Mouse (Mus musculus): ENCODE measurements around the gene Zdhhc16. TPM values are rescaled to one million over a fixed set of nuclear protein-coding genes. Genes with fewer than 3 reads are reported as not detected.

Gene Zdhhc16
- total RNA-seq, 2 experiments from 2014 or later = 36.0 to 36.5 TPM

DNA sequence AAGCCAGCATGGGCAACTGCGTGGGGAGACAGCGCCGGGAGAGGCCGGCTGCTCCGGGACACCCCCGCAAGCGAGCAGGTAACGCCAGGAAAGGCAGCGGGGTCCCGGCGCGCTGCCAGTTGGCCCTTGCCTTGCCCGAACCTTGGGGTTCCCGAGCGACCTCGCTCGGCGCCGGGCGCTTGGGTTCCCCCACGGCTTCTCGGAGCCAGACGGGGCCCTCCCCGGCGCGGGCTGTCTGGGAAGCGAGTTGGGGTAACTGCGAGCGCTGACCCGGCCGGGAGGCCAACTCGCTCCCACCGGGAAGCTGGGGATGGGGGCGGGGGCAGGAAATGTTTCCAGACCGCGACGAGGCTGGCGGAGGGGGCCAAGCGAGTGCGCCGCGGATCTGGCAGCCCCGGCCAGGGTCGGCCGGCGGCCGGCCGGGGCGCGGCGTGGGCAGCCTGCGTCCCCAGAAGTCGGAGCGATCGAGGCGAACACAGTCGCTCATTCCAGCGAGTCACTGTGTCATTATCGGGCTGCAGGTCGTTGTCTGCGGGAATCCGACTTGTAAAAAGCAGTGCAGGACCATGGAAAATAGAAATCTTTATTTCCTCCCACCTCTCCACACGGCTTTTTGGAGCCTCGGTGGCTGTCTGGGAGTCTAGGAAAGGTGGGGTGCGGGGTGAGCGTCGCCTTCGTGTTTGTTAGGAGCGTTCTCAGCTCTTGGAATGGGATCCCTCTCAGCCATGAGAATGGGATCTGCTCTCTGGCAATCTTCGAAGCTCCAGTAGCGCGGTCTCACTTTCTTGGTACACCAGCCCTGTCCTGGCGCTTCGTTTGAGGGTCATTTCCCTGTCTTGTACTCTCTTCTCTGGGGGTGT, 48.9 kb downstream of the Zdhhc16 start:
- DNase-seq (ENCODE audit: low spot score in 2 of 2) = peak; percentile 51 to 70

DNA sequence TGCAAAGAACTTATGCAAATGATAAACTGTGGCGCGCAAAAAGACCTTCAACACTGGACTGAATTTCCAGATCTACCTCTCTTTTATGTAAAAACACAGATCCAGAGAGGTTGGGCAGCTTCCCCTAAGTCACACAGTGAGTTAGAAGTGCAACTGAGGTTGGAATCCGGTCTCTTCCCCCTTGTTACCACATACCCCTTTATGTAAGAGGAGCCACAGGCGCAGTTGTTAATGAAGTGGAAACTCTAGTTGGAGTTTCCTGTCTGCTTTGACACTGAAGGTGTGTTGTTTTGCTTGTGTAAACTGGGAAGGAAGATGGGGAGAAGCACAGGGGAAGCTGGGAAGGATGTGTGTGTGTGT, 49.5 kb downstream of the Zdhhc16 start:
- DNase-seq (ENCODE audit: low spot score in 2 of 2) = no peak

DNA sequence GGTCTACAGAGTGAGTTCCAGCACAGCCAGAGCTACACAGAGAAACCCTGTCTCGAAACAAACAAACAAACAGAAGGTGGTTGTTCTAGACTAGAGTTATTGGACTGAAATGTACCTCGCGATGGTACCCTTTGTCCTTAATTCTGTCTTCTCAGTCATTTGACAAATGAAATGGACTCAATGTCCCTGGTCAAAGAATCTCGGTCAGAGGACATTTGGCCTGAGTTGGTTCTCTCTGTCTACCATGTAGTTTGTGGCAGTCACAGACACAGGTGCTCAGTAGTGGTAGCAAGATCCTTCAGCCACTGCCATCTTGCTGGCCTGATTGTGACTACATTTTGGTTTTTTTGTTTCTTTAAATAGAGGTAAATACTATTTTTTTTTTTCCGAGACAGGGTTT, 52.7 kb downstream of the Zdhhc16 start:
- no peak for DNase-seq (ENCODE audit: low spot score in 2 of 2)

DNA sequence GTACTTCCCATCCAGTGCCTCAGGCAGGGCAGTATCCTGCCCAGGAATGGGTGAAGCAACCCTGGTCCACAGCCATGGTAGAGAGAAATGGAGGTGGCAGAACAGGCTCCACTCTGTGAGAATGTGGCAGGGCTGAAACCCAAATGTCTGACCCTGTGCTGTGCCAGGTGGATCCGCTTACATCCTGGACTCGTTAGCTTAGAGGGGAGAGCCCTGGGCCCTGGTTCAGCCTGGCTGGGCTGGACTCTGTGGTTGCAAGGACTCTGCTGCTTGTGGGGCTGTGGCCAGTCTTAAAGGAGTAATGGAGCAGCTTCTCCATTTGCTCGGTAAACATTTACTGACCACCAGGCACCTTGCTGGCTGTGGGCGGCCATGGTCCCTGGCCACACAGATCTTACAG, 53.9 kb downstream of the Zdhhc16 start:
- peak in 1 of 2 experiments; percentile 18 for DNase-seq (ENCODE audit: low spot score in 2 of 2)

DNA sequence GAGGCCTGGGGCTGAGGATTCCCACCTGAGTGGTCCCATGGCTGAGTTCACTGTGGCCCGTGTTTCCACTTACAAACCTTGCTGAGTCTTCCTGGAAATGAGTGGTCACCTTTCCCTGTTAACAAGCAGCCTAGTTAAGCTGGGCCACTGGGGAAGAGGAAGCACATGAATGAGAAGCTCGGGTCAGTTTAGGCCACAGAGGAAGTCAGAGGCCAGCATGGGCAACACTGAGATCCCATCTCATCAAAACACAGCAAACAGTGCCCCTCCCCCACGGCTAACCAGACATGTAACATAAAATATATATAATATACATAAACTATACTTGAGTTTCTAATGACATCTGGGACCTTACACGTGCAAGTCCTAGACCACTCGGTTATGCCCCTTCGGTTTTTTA, 56.5 kb downstream of the Zdhhc16 start:
- DNase-seq (ENCODE audit: low spot score in 2 of 2) = no peak

DNA sequence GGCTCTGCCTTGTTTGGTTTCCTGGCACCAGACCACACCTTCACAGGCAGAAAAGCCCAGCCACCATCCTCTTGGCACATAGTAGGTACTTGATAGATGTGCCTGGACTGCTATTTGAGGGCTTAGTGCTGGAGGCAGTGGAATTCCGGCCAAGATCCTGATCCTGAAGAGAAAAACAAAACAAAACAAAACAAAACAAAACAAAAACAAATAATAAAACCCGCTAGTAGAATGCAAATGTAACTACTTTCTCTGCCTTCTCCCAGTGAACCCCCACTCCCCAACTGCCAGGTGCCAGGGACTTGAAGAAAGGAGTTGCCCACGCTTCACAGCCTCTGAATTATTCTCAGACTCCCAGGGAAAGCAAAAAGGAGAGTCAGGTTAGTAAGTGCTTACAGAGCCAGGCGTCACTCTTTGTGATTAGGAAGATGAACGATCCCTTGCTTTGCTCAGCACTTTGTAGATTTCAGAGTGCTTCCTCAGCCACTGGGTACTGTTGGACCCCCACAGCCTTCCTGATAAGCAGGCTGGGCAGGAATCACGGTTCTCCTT, 58.7 kb downstream of the Zdhhc16 start:
- no peak for DNase-seq (ENCODE audit: low spot score in 2 of 2)

DNA sequence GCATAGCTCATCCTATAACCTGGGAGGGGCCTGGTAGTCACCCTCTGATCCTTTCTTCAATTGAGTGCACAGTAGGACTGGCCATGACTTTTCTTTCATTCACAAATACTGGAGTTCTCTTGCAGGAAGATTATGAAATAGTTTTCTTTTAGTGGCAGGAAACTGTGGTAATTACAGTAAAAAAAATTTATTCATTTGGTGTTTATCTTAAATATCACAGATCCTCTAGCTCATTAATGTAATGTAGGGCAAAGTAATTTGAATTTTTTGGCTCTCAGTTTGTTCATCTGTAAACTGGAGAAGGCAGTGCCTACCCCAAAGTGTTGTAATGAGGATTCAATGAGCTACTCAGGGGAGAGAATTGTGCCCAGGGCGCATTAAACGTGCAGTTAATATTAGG, 59.7 kb downstream of the Zdhhc16 start:
- no peak for DNase-seq (ENCODE audit: low spot score in 2 of 2)

DNA sequence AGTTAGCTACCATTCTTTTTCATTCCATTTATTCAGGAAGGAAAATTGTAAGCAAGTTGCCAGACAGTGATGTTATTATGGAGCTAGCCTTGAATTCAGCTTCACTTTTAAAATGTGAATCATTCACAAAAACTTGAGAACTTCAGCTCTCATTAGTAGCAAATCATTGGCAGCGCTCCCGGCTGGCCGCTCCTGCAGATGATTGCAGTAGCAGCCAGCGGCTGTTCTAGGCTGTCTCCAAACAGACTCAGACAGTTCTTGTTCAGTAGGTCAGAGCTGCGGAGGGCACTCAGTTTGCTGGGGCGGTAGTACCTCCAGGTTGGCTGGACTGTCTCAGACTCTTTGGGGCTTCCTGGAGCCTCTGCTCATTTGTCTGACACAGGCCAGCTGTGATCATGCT, 60.2 kb downstream of the Zdhhc16 start:
- DNase-seq (ENCODE audit: low spot score in 2 of 2) = peak; percentile 84 to 94

Other genes with a start within 250 kb of the Zdhhc16 start
- gene Slit1, start 189.8 kb upstream of the Zdhhc16 start, total RNA-seq (2021) = 1 to 10 TPM; 1.2 to 2.3 TPM
- 10 to 100 TPM; 14.5 to 15.4 TPM for gene Arhgap19, start 131.4 kb upstream of the Zdhhc16 start, total RNA-seq (2021)
- 1 to 10 TPM; 4.6 to 6.7 TPM for gene Frat1, start 103.5 kb upstream of the Zdhhc16 start, total RNA-seq (2021)
- gene Frat2, start 85.3 kb upstream of the Zdhhc16 start, total RNA-seq (2021) = 10 to 100 TPM; 11.7 to 14.1 TPM
- 10 to 100 TPM; 21.1 to 22.4 TPM for gene Rrp12, start 37.3 kb upstream of the Zdhhc16 start, total RNA-seq (2021)
- gene Pgam1, start 21.6 kb upstream of the Zdhhc16 start, total RNA-seq (2021) = 10 to 100 TPM; 53.2 to 57.9 TPM
- 10 to 100 TPM; 19.6 to 24.5 TPM for gene Exosc1, start 57 bp upstream of the Zdhhc16 start, total RNA-seq (2021)
- gene Mms19, start 47.7 kb downstream of the Zdhhc16 start, total RNA-seq (2021) = 10 to 100 TPM; 20.5 to 29.1 TPM
- gene Ubtd1, start 48.3 kb downstream of the Zdhhc16 start, total RNA-seq (2021) = 10 to 100 TPM; 37.5 to 39.7 TPM
- gene Ankrd2, start 102.5 kb downstream of the Zdhhc16 start, total RNA-seq (2021) = 10 to 100 TPM; 50.1 to 73.1 TPM
- 1 to 10 TPM; 7.1 to 8.8 TPM for gene Hoga1, start 112.1 kb downstream of the Zdhhc16 start, total RNA-seq (2021)
- under 1 TPM; 0.75 to 0.91 TPM for gene 4933411K16Rik, start 118.8 kb downstream of the Zdhhc16 start, total RNA-seq (2021)
- 1 to 10 TPM; 2.0 to 2.5 TPM for gene Morn4, start 152.9 kb downstream of the Zdhhc16 start, total RNA-seq (2021)
- gene Pi4k2a, start 157.0 kb downstream of the Zdhhc16 start, total RNA-seq (2021) = 10 to 100 TPM; 18.5 to 21.5 TPM
- gene Avpi1, start 195.6 kb downstream of the Zdhhc16 start, total RNA-seq (2021) = 10 to 100 TPM; 11.5 to 11.8 TPM
- gene Marveld1, start 213.9 kb downstream of the Zdhhc16 start, total RNA-seq (2021) = 10 to 100 TPM; 33.7 to 34.8 TPM
- 10 to 100 TPM; 18.6 to 22.3 TPM for gene Zfyve27, start 230.5 kb downstream of the Zdhhc16 start, total RNA-seq (2021)